Mouse (Mus musculus): Measurements from ENCODE around the gene Igfbp7.

DNA sequence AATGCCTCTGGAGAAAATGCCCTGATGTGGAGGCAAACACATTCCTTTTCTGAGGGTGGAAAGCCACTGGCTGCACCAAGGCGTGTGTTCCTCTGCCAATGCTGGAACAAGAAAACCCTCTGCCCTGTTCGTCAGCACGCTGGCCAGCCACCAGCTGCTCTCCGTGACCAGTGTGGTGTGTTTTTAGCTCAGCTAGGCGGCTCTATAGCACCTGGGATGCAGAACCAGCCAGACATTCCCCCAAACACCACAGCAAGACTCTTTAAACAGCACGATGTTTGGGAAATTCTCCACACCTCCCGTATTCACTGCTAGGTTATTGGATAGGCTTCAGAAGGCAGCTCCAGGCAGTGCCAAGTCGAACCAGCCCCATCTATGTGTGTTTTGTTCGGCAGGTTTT is 25.7 kb upstream of the Igfbp7 start:
- TF ChIP-seq CTCF (conservative IDR thresholded peaks at IDR 0.05; ENCODE audit: insufficient read depth, insufficient read length, low read depth, low read length), result no peak
- no peak for TF ChIP-seq POLR2A (IDR thresholded peaks at IDR 0.05; ENCODE audit: low read depth, low read length)
